Mouse (Mus musculus) heart, embryonic 10.5 days (tissue): ENCODE results near the gene Cacna1a. TPM values are rescaled to one million over a fixed set of nuclear protein-coding genes. Genes with fewer than 3 reads are reported as not detected.
"Not testable (repeated sequence)": the region's sequence is repeated elsewhere in the genome, so short reads cannot be mapped to it uniquely, and the experiment has no call there.

Experiments used
- DNase-seq: peaks from one replicate; pipeline ENCODE4 v3.0.0-alpha.2; 2017; ENCODE audit warnings: low spot score
- H3K27ac ChIP-seq: fragments of 300-500 bp; sonication (generic); 2 replicates; pipeline ENCODE4 v1.5.1; 2016; ENCODE audit warnings: mild to moderate bottlenecking
- H3K27me3 ChIP-seq: fragments of 300-500 bp; sonication (generic); 2 replicates; pipeline ENCODE4 v1.6.1; 2016; ENCODE audit warnings: mild to moderate bottlenecking; ENCODE audit not compliant: poor library complexity, insufficient read depth, severe bottlenecking
- H3K36me3 ChIP-seq: fragments of 300-500 bp; sonication (generic); 2 replicates; pipeline ENCODE4 v1.6.1; 2016; ENCODE audit warnings: mild to moderate bottlenecking, moderate library complexity
- H3K4me1 ChIP-seq: fragments of 300-500 bp; sonication (generic); 2 replicates; pipeline ENCODE4 v1.6.1; 2016; ENCODE audit warnings: mild to moderate bottlenecking
- H3K4me3 ChIP-seq: fragments of 300-500 bp; sonication (generic); 2 replicates; pipeline ENCODE4 v1.5.1; 2016; ENCODE audit warnings: mild to moderate bottlenecking, moderate library complexity
- H3K9me3 ChIP-seq: fragments of 300-500 bp; sonication (generic); 2 replicates; pipeline ENCODE4 v1.6.1; 2016; ENCODE audit warnings: mild to moderate bottlenecking, moderate library complexity
- WGBS: fragments of 180-500 bp; shearing (Covaris S2); methylation state at CpG from one replicate; pipeline ENCODE4 v1.1.7; 2016; 5-methylcytosine and 5-hydroxymethylcytosine counted together
- polyA plus RNA-seq: library from polyadenylated mRNA; unstranded; fragments of >200 nt; fragmentation: Nextera tagmentation; extraction: Ambion mirVana; gene quantifications from 2 replicates; pipeline ENCODE4 v1.2.1, GENCODE M21; 2016

The Cacna1a gene
- polyA plus RNA-seq, 1 experiment from 2014 or later, result 5.4 TPM

DNA sequence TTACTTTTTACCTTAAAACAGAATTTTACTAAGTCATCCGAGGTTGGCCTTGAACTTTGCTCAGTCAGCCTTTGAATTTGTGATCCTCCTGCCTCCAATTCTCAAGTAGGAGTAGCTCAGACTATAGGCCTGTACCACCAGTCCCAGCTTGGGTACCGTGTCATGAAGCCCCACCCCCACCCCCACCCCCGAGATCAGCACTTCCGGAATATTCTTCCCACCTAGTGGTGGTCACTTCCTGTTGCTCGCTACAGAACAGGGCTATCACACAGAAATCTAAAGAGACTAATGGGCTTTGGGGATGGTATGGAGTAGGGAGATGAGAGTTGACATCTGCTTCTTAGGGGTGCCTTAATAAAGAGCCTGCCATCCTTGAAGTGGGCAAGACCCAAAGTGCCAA lies 112.9 kb downstream of the Cacna1a start:
- Histone ChIP-seq H3K9me3 (no peaks in the 10 kb centered on the region), H3K4me1 (peaks cover 5% of the 10 kb centered on the region), H3K27ac (no peak overlapping the region), H3K4me3 (no peak overlapping the region), H3K27me3 (no peaks in the 10 kb centered on the region), H3K36me3 (no peaks in the 10 kb centered on the region)
- 71% methylated on average over 5 of the region's 5 CpGs for WGBS
- DNase-seq, result no peak

DNA sequence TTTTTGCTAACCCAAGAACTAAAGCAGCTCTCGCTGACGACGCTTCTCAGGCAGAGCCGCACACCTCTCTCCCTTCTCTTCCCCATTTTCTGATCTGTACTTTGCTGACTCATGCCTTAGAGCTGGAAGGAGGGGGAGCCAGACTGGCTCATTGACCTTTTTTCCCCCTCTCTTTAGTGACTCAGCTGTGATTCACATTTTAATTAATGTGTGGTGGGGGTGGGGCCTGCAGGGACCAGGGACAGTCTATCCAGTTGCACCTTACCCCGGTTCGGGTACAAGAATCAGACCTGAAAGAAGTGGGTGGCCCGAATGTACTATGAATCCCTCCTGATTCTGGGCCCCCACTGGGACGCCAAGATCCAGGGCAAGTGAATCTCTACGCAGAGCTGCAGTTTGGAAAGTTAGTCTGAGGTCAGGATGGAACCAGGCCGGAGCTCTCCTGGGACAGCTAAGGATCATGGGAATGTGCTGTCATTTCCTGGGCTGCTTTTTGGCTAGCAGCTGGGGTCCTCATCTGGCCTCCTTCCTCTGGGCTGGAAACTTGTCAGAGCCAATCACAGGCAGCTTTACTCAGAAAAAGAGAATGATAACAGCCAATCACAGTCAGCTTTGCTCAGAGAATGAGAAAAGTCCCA lies 113.5 kb downstream of the Cacna1a start:
- no peaks in the 10 kb centered on the region for H3K36me3 ChIP-seq
- H3K4me1 ChIP-seq, result peaks cover 11% of the 10 kb centered on the region
- no peak overlapping the region for H3K4me3 ChIP-seq
- DNase-seq, result no peak
- H3K27me3 ChIP-seq, result no peaks in the 10 kb centered on the region
- no peak overlapping the region for H3K27ac ChIP-seq
- H3K9me3 ChIP-seq, result no peaks in the 10 kb centered on the region
- 74% methylated on average over 10 of the region's 10 CpGs for WGBS

DNA sequence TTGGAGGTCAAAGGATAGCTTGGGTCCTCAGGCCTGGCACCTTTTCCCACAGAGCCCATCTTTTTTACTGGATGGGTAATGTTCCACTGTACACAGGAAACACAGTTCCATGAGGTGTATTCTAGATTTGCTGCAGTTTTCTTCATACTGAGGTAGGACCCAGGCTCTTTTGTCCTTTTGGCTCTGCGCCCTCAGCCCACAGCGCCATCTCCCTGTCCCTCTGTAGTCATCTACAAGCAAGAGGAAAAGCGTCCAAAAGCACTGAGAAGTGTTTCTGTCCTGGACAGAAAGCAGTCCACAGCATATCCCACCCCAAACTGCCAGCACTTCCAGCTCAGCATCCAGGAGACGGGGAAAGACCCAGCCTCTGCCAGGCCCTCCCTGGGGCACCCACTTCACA lies 114.4 kb downstream of the Cacna1a start:
- Histone ChIP-seq H3K27me3 (no peaks in the 10 kb centered on the region), H3K4me1 (peaks cover 20% of the 10 kb centered on the region), H3K9me3 (no peaks in the 10 kb centered on the region), H3K4me3 (no peak overlapping the region), H3K36me3 (no peaks in the 10 kb centered on the region), H3K27ac (no peak overlapping the region)
- DNase-seq, result no peak
- WGBS, result 82% methylated on average over 4 of the region's 4 CpGs

DNA sequence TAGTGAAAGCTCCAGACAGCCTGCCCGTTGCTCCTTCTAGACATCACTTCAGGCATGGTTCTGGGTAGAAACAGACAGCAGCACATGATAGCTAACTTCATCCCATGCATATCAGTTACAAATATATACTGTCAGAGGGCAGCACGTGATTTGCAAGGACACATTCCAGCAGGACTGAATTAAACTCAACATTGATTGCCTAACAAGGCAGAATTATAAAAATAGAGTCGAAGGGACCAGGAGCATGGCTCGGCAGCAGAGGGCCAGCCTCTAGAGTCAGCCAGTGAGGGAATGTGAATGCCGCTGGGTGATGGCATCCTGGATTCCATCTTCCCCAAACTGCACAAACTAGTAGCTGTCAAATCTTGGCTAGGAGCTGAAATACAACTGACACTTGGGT lies 119.0 kb downstream of the Cacna1a start:
- Histone ChIP-seq H3K9me3 (no peaks in the 10 kb centered on the region), H3K27me3 (no peaks in the 10 kb centered on the region), H3K4me3 (no peak overlapping the region), H3K36me3 (no peaks in the 10 kb centered on the region), H3K27ac (peak overlapping the region; percentile 65; the same call in 1 of the 2 replicates), H3K4me1 (peaks cover 25% of the 10 kb centered on the region)
- WGBS, result 61% methylated on average over 5 of the region's 5 CpGs
- DNase-seq, result no peak

DNA sequence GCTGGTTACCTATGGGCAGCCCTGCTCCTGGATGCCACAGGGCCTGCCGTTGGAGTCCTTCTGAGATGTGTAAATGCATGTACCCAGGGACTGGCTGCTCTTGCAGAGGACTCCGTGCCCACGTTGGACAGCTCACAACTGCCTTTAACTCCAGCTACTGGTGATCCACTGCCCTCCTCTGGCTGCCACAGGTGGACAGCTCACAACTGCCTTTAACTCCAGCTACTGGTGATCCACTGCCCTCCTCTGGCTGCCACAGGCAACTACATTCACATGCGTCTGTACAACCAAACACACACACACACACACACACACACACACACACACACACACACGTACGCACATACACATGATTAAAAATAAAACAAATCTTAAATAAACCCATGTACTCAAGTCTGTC lies 121.5 kb downstream of the Cacna1a start:
- not testable (repeated sequence) for H3K9me3 ChIP-seq, H3K36me3 ChIP-seq, DNase-seq, H3K27me3 ChIP-seq, H3K27ac ChIP-seq, H3K4me3 ChIP-seq
- 74% methylated on average over 6 of the region's 6 CpGs for WGBS
- peaks cover 28% of the 10 kb centered on the region for H3K4me1 ChIP-seq

DNA sequence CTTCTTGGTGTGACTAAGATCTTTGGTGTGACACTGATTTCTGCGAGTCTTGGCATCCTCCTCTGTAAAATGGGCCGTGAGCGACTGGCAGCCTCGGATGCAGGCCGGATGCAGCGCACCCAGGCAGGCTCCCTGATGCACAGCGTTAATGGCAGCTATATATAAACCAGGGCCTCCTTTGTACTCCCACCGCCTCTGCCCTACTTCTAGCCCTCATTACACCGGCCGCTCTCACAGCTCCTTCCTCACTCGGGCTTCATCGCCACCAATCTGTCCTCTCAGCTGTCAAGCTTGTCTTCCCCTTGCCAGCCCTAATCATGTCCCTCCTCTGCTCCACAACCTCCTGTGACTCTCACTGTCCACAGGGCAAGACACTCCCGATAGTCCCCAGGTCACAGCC lies 123.4 kb downstream of the Cacna1a start:
- Histone ChIP-seq H3K36me3 (no peaks in the 10 kb centered on the region), H3K4me3 (no peak overlapping the region), H3K27ac (no peak overlapping the region), H3K4me1 (peaks cover 21% of the 10 kb centered on the region), H3K27me3 (no peaks in the 10 kb centered on the region), H3K9me3 (no peaks in the 10 kb centered on the region)
- 73% methylated on average over 13 of the region's 13 CpGs for WGBS
- DNase-seq, result no peak

DNA sequence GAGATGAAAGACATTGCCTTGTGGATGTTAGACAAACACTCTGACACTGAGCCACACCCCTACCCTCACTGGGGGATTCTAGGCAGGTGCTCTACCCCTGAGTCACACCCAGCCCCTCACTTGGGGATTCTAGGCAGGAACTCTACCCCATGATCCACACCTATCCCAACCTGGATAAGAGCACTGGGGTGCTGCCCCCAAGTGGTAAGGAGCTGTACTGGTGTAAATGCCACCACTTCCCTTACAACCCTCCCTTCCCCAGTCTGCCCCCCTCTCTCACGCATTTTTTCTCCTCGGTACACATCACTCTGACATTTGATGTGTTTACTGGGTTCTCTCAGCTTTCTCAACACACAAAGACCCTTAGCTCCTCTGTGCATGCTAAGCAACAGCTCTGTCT lies 125.5 kb downstream of the Cacna1a start:
- Histone ChIP-seq H3K4me3 (no peak overlapping the region), H3K27ac (no peak overlapping the region), H3K36me3 (no peaks in the 10 kb centered on the region), H3K27me3 (no peaks in the 10 kb centered on the region), H3K9me3 (no peaks in the 10 kb centered on the region), H3K4me1 (peaks cover 9% of the 10 kb centered on the region)
- WGBS, result 32% methylated on average over 2 of the region's 2 CpGs
- no peak for DNase-seq

DNA sequence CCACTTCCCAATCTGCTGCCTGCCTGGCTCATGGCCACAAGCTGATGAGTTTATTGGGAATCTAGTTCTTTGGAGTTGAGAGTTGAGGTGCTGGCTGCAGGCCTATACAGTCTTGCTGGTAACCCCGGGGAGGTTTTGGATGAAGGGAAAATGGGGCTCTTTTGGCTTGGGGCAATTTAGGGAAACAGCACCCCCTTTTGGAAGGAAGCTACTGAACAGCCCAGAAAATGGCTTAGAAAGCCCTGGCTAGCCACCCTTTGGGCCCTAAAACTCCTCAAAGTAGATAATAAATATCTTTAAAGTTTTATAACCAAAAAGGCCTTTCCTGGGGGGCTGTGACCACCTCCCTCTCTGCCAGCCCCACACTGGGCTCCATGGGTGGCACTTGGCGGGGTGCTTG lies 129.9 kb downstream of the Cacna1a start:
- no peak for DNase-seq
- H3K4me3 ChIP-seq, result no peak overlapping the region
- H3K9me3 ChIP-seq, result no peaks in the 10 kb centered on the region
- H3K4me1 ChIP-seq, result 0 out of 2 replicates have a peak, but pooled peaks cover 9% of the 10 kb centered on the region
- no peaks in the 10 kb centered on the region for H3K27me3 ChIP-seq
- H3K27ac ChIP-seq, result no peak overlapping the region
- WGBS, result 74% methylated on average over 2 of the region's 2 CpGs
- H3K36me3 ChIP-seq, result no peaks in the 10 kb centered on the region

DNA sequence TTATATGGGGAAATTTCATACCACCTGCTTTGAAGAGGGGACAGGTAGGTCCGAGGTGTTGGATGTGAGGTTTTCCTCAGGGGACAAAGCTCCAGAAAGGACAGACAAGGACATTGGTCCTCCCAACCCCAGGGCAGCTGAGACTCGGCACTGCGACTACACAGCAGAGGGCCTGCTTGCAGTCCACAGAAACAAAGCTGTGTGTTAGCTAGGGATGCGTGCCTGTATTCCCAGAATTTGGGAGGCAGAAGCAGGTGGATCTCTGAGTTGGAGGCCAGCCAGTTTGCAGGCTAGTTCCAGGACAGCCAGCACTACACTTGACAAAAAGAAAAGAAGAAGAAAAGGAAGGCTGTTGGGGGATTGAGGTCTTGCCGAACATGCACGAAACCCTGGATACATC lies 130.5 kb downstream of the Cacna1a start:
- no peak overlapping the region for H3K27ac ChIP-seq
- H3K36me3 ChIP-seq, result no peaks in the 10 kb centered on the region
- WGBS, result 82% methylated on average over 6 of the region's 6 CpGs
- H3K9me3 ChIP-seq, result no peaks in the 10 kb centered on the region
- H3K27me3 ChIP-seq, result no peaks in the 10 kb centered on the region
- 0 out of 2 replicates have a peak, but pooled peaks cover 9% of the 10 kb centered on the region for H3K4me1 ChIP-seq
- H3K4me3 ChIP-seq, result no peak overlapping the region
- DNase-seq, result peak; percentile 63

DNA sequence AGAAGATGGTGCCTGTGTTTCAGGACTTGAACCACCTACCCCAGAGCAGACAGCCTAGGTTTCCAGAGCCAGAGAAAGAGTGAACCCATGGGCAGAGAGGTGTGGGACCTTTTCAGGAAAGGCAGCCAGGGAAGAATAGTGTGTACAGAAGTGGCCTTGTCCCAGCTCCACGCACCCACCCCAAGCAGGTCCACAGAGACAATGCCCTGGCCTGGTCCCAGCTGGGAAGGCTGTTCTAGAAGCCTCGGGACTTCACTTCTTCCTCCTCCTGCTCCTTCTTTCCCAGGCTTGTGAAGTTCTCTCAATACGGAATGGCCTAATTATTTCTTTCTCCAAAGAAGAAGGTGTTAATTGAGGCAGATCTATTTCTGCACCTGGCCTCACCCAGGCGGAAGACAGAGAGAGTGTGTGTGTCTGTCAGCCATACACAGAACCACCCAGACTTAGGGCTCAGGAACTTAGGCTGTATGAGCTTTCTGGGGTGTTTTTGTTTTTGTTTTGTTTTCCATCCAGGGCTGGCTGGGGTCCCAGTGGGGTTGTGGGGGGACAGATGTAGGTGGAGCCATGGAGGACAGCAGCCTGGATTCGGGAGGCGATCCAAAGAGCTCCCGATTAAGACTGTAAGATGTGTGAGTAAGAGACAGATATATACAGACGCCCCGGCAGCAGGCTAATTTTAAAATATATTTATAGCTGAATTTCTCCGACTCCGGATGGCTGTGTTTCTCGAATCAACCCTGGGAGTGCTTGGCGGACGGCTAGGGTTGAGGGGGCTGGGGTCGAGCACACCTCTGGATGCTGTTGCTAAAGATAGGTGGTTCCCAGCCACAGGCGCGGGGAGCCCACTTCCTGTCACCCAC lies 131.8 kb downstream of the Cacna1a start:
- H3K4me3 ChIP-seq, result no peak overlapping the region
- no peaks in the 10 kb centered on the region for H3K27me3 ChIP-seq
- no peaks in the 10 kb centered on the region for H3K9me3 ChIP-seq
- no peaks in the 10 kb centered on the region for H3K36me3 ChIP-seq
- peak; percentile 64 for DNase-seq
- no peak overlapping the region for H3K27ac ChIP-seq
- H3K4me1 ChIP-seq, result 0 out of 2 replicates have a peak, but pooled peaks cover 6% of the 10 kb centered on the region
- 58% methylated on average over 17 of the region's 17 CpGs for WGBS

DNA sequence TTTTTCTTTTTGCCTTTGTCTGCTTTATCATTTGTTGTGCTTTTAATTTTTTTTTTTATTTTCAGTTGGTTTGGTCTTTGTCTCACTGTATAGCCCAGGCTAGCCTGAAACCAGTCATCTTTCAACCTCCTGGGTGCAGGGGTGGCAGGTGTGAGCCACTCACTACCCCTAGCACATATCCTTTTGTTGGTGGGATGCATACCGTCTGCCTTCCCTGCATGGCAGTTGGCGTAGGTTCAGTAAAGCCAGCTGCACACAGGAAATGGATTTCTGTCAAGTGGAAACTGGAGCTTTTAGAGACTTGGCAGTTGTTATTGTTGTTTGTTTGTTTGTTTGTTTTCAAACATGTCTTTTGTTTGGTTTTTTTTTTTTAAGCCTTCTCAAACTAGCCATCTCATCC lies 132.8 kb downstream of the Cacna1a start:
- Histone ChIP-seq H3K4me3 (no peak overlapping the region), H3K27ac (no peak overlapping the region), H3K4me1 (0 out of 2 replicates have a peak, but pooled peaks cover 6% of the 10 kb centered on the region), H3K36me3 (no peaks in the 10 kb centered on the region), H3K27me3 (no peaks in the 10 kb centered on the region), H3K9me3 (0 out of 2 replicates have a peak, but pooled peaks cover 4% of the 10 kb centered on the region)
- DNase-seq, result no peak
- 62% methylated on average over 2 of the region's 2 CpGs for WGBS

DNA sequence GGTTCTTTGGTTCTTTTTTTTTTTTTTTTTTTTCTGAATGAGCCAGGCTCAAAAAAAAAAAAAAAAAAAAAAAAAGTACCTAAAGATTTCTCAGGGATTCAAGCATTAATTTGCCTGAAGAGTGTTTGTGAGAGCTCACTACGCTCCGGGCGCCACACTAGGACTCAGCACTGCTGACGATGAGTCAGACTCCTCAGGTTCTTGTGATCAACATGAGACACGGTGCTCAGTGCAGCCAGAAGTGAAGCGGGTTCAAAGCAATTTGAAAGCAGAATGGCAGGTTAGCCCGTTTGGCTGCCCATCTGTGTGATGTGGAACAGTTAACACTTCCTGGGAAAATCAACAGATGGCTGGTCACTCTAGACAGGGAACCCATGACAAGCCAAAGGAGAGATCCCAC lies 139.8 kb downstream of the Cacna1a start:
- H3K27me3 ChIP-seq, result no peaks in the 10 kb centered on the region
- WGBS, result 77% methylated on average over 7 of the region's 7 CpGs
- DNase-seq, result no peak
- no peak overlapping the region for H3K4me3 ChIP-seq
- peaks cover 10% of the 10 kb centered on the region for H3K4me1 ChIP-seq
- no peak overlapping the region for H3K27ac ChIP-seq
- H3K9me3 ChIP-seq, result 0 out of 2 replicates have a peak, but pooled peaks cover 4% of the 10 kb centered on the region
- H3K36me3 ChIP-seq, result no peaks in the 10 kb centered on the region

DNA sequence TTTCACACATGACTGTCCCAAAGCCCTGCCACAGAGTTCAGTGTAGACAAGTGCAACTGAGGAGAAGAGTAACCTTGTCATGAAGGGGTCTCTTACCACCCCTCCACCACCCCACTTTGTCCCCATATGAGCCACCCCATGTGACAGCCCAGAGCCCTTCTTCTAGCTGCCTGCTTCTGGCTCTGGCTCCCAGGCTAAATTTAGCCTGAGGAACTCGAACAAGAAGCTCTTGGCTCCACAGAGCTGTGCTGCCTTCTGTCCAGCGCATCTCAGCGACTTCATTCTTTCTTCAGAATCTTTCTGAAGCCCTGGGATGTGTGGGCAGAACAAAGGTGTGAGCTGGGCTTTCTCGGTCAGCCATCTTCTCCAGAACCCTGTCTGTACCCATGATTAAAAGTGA lies 141.3 kb downstream of the Cacna1a start:
- Histone ChIP-seq H3K9me3 (0 out of 2 replicates have a peak, but pooled peaks cover 4% of the 10 kb centered on the region), H3K36me3 (no peaks in the 10 kb centered on the region), H3K4me1 (peaks cover 10% of the 10 kb centered on the region), H3K4me3 (no peak overlapping the region), H3K27ac (peak overlapping the region; percentile 24; the same call in 1 of the 2 replicates), H3K27me3 (no peaks in the 10 kb centered on the region)
- DNase-seq, result no peak
- WGBS, result 45% methylated on average over 4 of the region's 4 CpGs
